Mouse (Mus musculus) spleen, postnatal 36 days (tissue): ENCODE measurements around the gene Ptprg.
"Not testable (repeated sequence)": the region's sequence is repeated elsewhere in the genome, so short reads cannot be mapped to it uniquely, and the experiment has no call there.

ENCODE experiments used
- DNase-seq, 2 experiments: peaks; one replicate each; pipeline ENCODE4 v3.0.0; 2022; ENCODE audit warnings: low spot score in 2 of 2, mixed read lengths in 1 of 2

Gene Ptprg

DNA sequence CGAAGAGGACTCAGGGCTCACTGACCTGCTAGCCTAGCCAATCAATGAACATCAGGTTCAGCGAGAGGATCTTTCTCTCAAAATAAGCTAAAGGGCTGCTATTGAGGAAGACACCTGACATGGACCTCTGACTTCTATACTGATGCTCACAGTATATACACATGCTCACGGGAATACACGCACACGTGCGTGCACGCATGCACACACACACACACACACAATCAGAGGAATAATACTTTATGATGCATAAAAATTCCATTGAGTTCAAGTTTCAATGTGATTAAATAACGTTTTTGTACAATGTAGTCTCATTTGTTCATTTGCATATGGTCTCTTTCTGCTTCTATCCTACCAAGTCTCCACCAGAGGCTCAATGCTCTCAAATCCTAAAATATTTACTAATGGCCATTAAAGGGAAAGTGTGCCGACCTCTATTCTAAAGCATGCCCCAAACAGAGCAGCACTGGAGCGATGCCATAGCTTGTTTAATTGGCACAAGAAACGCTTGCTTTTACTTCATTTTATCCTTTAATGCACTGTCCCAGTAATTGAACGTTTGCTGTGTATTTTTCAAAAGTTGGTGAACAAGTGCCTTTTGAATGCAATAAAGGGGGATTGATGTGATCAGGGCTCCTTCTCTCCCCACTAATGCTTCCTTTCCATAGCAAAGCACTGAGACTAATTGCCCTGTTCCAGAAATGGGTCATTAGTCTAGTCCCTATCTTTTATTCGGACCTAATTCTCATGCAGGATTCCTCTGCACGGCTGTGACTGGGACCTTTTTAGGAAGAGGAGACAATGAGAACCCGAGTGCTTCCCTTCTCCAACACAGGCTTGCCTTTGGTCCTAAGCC, 407.2 kb downstream of the Ptprg start:
- DNase-seq: no peak

DNA sequence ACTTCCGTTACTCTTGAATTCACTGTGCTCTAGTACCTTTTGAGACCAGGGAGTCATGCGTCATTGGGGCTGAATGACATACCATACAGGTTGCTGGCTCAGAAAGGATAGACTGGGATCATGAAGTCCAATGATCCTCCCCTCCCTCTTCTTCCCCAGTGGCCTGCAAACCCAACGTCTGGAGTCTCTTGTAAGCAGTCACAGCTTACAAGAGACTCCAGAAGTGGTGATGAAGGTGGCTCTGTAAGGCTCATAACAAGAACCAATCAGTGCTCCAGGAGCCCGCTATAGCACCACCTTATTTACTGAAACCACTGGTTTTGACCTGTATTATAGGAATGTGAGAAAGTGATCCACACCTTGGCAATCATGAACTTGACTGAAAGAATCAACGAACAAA, 408.8 kb downstream of the Ptprg start:
- no peak for DNase-seq

DNA sequence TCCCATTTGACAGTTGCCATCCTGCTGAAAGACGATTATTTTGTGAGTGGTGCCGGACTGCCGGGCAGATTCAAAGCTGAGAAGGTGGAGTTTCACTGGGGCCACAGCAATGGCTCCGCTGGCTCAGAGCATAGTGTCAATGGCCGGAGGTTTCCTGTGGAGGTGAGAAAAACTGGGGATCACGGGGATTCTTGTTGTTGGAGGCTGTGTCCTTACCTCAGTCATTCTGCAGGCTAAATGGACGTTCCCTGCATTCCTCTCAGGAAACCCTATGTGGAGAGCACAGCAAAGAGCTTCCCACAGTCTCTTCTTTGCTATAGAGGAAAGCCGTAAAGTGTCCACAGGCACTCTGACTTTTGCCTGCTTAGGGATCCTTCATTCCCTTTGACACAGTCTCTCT, 409.2 kb downstream of the Ptprg start:
- DNase-seq: no peak

DNA sequence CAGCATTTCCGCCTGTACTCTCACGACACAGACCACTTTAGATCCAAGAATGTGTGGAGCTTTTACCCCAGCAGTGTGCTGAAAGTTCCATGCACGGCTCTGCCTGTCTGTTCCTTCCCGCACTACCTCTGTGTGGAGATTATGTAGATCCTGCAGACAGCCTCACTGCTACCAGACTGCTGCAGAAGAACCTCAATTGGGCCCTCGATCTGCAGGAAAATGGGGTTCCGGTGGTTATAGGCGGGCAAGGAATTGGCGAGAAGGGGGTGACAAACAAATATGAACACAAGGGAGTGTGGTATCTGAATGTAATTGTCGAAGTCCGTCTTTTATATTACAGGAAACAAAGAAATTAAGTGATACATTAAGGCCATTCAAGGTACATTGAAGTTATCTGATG, 410.5 kb downstream of the Ptprg start:
- no peak for DNase-seq

DNA sequence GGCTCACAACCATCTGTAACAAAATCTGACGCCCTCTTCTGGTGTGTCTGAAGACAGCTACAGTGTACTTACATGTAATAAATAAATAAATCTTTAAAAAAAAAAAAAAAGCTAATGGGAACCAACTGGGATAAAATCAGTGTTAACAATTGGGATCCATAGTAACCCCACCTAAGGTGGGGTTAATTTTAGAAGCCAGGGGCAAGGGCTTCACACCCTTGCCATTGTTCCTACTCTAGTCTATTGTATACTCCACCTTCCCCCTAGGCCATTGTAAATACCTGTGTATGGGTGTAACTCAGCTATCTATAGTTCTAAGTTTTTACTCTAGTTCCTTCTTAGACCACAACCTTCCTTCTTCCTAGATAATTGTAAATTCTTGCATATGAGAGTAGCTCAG, 411.0 kb downstream of the Ptprg start:
- not testable (repeated sequence) for DNase-seq

DNA sequence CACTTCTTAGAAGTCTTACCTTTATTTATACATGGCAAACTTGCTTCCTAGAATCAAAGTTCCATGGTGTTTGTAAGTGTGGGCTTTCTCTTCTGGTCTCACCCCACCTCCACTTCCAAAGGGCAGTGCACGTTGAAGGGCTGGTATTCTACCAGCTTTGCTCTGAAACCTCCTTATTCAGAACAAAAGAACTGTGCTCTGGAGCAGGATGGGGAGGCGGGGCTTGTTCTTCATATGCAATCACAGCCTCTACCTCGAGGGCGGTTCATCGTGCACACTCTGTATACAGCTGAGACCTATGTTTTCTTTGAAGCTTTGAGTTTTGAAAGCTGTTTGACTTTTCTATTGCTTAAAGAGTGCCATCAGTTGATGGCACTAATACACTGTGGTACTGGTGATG, 412.5 kb downstream of the Ptprg start:
- no peak for DNase-seq

DNA sequence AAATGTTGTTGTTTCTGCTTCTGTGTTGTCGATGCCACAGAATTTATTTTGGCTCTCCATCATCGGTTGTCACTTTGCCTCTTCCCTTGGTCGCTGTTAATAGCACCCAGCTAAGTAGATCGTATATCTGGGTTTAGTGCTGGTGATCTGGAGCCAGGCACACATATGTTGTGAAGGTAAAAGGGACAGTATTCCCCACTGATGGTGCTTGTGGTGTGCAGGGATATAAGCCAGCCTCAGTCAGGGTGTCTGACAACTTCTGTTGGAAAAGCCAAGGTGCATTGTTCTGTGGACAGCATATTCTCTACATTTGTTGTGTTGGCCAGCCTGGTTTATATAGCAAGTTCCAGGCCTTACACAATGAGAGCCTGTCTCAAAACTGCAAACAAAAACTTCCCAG, 428.4 kb downstream of the Ptprg start:
- DNase-seq: no peak

DNA sequence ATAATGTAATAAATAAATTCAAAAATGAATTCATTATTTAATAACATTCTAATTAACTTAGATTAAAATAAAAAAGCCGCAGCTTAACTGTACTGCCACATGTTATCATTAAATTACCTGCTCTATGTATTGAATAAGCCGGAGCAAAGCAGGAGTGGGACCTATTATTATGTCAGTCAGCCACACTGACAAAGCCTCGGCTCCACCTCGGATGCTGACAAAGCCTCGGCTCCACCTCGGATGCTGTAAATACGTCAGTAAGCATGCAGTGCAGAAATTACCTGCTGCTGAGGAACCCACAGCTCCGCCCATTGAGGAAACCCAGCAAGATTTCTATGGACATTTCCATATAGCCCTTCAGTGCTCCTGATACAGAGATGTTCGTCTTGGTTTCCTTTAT, 429.7 kb downstream of the Ptprg start:
- DNase-seq: no peak

DNA sequence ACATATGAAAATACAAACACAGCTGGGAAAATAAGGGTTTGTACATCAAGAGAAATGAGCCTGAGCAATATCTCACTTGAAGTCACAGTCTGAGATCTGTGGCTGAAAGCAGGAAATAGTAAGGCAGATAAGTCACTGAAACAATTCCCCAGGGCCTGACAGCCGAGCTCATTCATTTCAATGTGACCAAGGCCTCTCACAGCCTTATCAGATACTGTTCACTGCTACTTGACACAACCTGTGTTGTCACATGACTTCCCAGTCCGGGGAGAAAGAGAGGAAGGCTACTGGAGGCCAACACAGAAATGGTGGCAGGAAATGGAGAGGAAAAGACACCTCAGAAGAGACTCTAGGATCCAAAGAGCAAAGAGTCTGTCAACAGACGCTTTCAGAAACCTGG, 430.8 kb downstream of the Ptprg start:
- no peak for DNase-seq

DNA sequence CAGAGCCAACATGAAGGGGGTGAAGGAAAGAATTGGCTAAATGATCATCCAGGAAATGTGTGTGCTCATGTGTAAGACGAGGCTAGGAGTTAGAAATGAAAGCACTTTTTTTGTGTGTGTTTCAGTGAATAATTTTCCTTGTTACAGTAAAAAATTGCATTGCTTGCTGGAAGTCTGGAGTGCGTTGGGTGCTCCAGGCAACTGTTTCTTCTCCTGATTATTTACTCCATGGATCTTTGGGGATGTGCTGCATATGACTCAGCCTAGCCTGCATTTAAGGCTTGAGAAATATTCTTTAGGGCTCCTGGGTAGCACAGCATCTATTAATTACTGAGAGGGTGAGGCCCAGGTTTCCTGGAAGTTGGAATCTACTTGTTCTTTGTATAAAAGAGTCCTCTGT, 435.6 kb downstream of the Ptprg start:
- DNase-seq: no peak

DNA sequence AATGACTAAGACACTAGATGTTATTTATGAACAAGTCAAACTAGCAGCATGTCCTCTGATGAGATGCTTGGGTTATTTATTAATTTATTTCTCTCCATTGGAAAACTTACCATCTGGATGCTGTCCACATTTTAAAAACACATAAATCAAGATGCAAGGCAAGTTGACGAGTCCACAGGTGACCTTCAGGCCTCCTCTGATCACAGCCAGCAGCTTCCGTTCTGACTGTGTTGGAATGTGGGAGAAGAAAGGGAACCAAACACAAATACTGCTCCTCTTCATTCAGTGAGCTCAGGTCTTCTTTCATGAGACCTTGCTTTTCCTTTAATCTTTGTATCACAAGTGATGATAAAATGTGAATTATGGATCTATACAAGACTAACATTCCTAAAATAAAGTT, 437.8 kb downstream of the Ptprg start:
- DNase-seq: no peak

DNA sequence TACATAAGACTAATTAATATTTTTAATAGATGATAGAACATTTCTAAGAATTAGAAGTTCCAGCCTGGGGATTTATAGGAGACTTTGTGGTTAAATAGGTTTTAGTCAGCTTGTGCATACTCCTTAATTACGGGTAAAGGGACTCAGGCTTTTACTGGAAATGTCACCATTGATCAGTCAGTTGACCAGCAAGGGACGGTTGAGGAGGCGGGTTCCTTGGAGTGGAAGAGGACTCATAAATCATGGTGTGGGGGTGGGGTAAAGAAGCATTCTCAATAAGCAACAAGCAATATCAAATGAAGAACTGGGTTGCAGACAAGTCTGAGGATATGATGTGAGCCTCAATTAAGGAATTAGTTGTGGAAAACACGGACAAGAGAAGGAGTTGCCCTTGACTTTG, 438.8 kb downstream of the Ptprg start:
- no peak for DNase-seq

DNA sequence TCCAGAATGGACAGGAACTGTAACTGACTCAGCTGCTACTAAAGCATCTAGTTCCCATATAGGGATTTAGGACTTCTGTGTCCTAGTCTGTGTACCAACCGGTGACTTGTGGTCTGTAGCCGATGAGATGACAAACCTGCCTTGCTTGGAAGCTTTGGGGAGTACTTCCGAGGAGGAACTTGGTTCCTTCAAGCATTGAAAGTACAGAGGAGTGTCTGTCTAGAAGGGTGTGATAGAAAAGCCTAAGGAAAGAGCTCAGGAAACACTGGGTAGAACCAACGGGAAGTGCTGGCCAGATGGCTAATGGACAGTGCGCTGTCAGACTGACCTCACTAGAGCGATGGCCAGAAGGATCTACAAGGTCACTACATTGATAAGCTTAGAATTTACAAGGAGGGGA, 439.2 kb downstream of the Ptprg start:
- no peak for DNase-seq

DNA sequence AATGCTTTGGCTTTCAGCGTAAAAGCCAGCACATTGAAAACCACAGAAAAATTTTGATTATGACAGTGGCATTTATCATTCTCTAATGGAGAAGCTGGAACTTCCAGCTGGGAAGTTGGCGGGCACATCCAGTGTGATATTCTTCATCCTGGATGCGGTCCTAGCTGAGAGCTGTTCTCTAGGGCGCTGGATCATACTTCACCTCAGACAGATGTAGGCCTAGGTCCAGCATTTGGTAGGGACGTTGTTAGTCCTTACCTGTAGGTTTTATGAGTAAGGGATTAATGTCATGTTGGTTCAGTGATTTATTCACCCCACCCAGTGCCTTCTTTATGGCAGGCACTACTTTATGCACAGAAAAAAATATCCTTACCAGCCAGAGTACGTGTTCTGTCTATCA, 444.2 kb downstream of the Ptprg start:
- DNase-seq: no peak

DNA sequence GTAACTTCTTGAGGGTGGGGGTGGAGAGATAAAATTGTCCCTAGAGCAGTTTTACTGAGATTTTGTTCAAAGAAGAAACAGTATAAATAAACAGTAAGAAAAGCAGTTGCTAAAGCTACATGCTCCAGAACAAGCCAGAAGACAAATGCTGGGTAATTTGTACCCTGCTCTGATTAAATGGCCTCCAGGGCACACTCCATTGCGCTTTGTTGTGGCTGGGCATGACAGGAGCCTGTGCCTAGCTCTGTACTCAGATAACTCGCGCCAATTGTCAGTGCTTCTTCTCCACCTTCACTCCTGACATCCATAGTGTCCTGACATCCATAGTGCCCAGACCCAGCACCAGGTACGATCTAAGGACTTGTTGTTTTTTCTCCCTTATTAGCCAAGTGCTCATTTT, 445.1 kb downstream of the Ptprg start:
- DNase-seq: no peak

DNA sequence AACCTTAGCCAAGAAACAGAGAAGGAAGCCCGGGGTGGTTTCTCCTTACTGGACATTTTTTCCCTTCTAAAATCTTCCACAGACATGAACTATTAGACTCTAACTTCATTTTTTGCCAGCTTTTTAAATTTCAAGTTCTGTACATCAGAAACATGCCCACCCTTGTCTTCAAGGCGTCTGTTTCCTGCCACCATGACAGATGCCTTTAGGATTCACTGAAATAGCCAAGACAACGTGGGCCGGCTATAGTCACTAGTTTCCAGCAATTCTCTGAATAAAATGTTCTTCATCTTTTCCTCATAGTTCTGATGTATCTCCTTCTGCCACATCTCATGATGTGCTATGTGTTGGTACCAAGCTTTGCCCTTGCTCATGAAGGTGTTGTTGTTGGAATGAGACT, 450.7 kb downstream of the Ptprg start:
- DNase-seq: no peak

DNA sequence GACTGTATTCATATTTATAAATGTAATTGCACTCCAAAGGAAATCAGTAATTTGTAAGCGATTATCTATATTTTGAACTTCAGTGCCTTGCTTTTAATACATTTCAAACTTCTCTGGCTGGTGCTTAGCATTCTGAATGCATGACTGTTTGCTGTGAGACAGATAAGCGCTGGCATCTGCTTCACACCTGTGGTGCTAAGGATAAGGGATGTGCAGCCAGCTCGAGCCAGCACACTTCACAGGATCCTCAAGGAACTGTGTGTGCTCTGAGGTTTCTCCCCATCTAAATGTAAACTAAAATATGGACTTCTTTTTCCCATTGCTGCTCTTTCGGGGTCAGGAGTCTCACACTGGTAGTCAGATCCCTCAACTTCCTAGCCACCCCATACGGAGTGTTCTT, 458.4 kb downstream of the Ptprg start:
- no peak for DNase-seq

DNA sequence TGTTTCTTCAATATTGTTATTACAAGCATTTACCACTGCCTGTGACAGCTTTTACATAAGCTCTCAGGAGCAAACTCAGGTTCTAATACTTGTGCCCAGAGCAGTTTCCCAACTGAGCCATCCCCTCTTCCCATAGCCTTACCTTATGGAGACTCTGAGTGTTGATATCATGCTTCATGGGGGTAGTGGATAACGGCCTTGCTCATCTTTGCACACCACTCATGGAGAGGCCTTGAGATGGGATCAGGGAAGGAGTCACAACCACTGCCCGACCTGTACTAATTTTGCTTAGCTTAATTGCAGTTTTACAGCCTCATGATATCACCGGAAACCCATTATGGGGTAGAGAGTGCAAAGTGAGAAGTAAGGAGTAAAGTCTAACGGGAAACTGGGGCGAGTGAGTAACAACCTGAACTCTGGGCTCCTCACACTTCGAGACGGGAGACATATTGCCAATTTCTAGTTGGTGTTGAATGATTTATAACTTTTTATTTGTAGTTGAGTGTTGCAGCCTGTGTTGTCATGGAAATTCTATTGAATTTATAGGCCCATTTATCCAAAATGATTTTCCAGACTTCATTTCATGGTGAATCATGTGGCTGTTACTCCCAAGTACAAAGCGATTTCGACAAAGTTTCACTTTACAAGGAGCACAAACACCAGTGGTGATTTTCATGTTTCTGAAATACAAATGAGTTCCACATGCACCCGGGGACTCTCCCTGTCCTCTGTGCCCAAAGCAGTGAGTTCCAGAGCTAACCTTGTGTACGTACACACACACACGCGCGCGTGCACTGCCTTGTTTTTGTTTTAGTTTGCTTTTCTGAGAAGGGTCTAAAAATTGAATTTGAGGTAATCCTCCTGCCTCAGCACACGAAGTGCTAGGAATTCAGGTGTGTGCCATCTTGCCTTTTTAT, 472.7 kb downstream of the Ptprg start:
- no peak for DNase-seq

DNA sequence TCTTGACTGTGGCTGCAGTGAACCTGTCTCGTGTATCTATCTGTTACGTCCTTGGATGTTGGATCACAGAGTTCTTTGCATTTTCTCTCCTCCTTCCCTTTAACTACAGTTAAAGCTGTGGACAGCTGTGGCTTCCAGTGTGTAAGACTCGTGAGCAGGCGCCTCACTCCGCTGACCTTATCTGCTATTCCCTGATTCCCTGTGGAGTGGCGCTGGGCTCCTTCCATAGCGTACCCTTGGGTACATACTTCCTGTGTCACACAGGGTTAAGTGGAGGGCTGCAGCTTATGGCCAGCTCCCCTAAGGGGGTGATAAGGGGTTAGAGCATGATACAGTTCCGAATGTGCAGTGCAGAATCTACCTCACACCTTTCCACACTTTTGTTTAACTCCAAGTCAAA, 473.9 kb downstream of the Ptprg start:
- DNase-seq: no peak

DNA sequence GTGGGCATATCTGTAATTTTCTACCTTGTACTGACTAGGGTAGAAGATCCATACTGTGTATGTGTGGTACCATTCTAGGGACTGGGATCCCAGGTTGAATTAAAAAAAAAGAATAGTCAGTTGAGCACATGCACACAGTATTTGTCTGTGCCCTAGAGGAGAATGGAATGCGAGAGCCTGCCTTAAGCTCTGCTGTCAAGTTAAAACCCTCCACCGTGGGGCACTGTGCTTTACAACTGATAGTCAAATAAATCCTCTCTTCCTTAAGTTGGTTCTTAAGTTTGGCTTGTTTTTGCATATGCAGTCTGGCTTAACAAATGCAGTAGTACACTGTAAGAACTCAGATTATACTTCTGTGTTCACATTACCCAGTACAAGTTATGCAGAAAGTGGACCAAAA, 476.6 kb downstream of the Ptprg start:
- DNase-seq: no peak

DNA sequence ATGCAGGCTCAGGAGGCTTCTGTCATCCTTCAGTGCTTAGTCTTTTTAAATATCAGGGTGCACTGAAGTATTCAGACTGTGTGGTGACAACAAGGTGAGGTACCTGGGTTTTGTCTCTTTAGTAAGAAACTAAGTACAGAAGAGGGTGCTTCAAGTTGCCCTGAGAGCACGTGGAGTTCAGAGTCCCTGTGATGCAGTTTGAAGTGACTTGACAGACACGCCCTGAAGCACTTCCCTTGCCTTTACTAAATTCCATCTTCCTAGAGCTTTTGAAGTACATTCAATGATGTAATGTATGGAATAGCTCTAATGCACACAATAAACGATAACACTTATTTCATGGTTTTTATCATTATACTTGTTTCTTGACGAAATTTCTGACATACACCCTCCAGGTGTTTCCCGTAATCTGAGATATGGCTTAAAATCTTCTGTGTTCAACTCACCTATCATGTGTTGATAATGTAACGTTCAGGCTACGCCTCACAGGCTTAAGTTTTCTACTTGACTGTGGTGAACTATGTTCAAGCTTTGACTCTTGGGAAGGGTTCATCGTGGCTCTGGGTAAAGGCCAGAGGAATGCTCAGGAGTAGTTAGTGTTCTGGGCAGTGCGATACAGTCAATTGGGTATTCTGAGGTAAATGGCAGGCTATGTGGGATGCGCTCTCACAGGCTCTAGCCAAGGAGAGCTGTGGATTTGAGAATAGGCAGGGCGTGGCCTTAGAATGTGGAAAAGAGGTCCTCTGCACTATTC, 483.4 kb downstream of the Ptprg start:
- DNase-seq: no peak

DNA sequence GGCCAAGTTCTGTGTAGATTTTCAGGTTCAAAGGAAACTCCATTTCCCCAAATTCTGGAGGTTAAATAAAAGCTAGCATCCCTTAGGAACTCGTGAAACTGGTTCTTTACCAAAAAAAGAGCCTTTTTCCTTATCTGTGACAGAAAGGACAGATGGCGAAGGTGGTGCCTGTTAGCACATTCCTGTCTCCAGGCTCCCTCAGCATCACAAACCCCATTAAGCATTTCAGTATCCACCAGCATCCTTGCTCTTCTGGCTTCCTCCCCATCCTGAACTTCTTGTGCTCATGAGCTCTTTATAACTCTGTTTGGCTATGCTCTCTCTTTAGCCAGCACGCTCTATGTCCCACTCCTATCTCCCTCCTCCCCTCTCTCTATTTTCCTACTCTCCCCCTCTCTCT, 486.4 kb downstream of the Ptprg start:
- no peak for DNase-seq
